Mouse (Mus musculus) neural tube, embryonic 11.5 days (tissue): ENCODE data around the gene Pick1. TPM values are rescaled to one million over a fixed set of nuclear protein-coding genes. Genes with fewer than 3 reads are reported as not detected.

Experiments
- polyA plus RNA-seq: library from polyadenylated mRNA; unstranded; fragments of >200 nt; fragmentation: Nextera tagmentation; extraction: Ambion mirVana; gene quantifications from 2 replicates; pipeline ENCODE4 v1.2.1, GENCODE M21; 2014

Gene Pick1
- polyA plus RNA-seq, 1 experiment from 2014 or later = 28.8 TPM

Other genes with a start within 250 kb of the Pick1 start
- gene H1f0, start 200.7 kb upstream of the Pick1 start, polyA plus RNA-seq = 289 and 340 TPM in 2 replicates
- gene Galr3, start 187.3 kb upstream of the Pick1 start, polyA plus RNA-seq = not detected in 2 replicates
- gene Ankrd54, start 166.3 kb upstream of the Pick1 start, polyA plus RNA-seq = 59.5 and 65.6 TPM in 2 replicates
- gene Eif3l, start 154.0 kb upstream of the Pick1 start, polyA plus RNA-seq = 250 and 259 TPM in 2 replicates
- gene Micall1, start 120.3 kb upstream of the Pick1 start, polyA plus RNA-seq = 6.8 and 7.9 TPM in 2 replicates
- 301 and 311 TPM in 2 replicates for gene Polr2f, start 88.2 kb upstream of the Pick1 start, polyA plus RNA-seq
- gene 1700088E04Rik, start 87.9 kb upstream of the Pick1 start, polyA plus RNA-seq = 8.8 and 9.4 TPM in 2 replicates
- 25.3 and 32.9 TPM in 2 replicates for gene Sox10, start 63.9 kb upstream of the Pick1 start, polyA plus RNA-seq
- 0.38 and 0.49 TPM in 2 replicates for gene Gm49486, start 218 bp downstream of the Pick1 start, polyA plus RNA-seq
- not detected in 2 replicates for gene Slc16a8, start 25.6 kb downstream of the Pick1 start, polyA plus RNA-seq
- 1.9 and 2.3 TPM in 2 replicates for gene Baiap2l2, start 56.4 kb downstream of the Pick1 start, polyA plus RNA-seq
- gene Pla2g6, start 99.2 kb downstream of the Pick1 start, polyA plus RNA-seq = 21.9 and 22.9 TPM in 2 replicates
- gene Maff, start 117.4 kb downstream of the Pick1 start, polyA plus RNA-seq = 1.2 and 2.9 TPM in 2 replicates
- gene Tmem184b, start 174.4 kb downstream of the Pick1 start, polyA plus RNA-seq = 51.2 and 52.9 TPM in 2 replicates
- 192 and 213 TPM in 2 replicates for gene Csnk1e, start 226.4 kb downstream of the Pick1 start, polyA plus RNA-seq